Mouse (Mus musculus): Measurements from ENCODE around the gene Ugt3a1. TPM values are rescaled to one million over a fixed set of nuclear protein-coding genes. Genes with fewer than 3 reads are reported as not detected.

Ugt3a1 gene
- polyA plus RNA-seq, 2 experiments: not detected

DNA sequence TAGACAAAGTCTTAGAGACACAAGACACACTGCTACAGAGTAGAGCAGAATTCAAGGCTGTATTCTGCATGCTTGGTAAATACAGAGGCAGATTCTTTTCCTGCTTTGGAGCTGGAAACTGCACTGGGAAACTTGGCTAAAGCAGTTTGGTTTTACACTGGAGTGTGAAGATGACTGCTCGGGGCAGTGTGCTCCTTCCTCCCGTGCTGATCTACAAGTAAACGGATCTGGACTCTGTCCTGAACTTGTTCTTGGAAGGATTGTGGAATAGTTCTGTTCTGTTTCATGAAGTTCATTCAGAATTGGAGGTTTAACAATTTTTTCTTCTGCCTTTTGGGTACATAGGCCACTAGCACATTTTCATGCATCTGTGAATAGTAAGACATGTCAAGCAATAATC is 2.3 kb downstream of the Ugt3a1 start:
- no peak for DNase-seq (ENCODE audit: low spot score)
- TF ChIP-seq POLR2A (IDR thresholded peaks at IDR 0.05; ENCODE audit: borderline replicate concordance, extremely low read depth, insufficient read depth, insufficient read length): no peak
- 75% methylated on average over 3 of the region's 3 CpGs for WGBS

DNA sequence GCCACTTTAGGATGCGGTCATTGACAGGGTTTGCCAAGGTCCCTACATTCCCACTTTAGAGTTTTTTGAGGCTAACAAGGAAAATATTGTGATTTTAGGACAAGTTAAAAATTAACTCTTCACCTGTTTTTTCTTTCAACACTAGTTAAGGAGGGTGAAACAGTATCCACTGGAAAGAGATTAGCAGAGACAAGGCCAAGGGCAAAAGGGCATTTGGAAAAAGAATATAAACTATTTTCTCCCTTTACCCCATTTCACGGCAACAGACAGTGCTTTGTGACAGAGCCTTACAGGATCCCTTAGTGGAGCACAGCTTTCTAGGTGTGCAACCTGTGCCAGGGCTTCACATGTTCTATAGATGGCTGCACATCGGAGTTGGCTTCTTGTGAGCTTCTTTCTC is 2.9 kb downstream of the Ugt3a1 start:
- 89% methylated on average over 3 of the region's 3 CpGs for WGBS

More for the DNA sequence above, 2.3 kb downstream of the Ugt3a1 start:
- Histone ChIP-seq H3K27ac (replicated peaks; ENCODE audit: low read depth, low read length) (no peak overlapping the region), H3K4me2 (replicated peaks; ENCODE audit: low read depth, low read length, severe bottlenecking) (no peak overlapping the region), H3K4me1 (ENCODE audit: control insufficient read depth, insufficient read depth, low read length) (no peaks in the 10 kb centered on the region), H3K4me3 (replicated peaks; ENCODE audit: low read length) (no peak overlapping the region), H3K27me3 (ENCODE audit: control insufficient read depth, insufficient read depth, low read length) (no peaks in the 10 kb centered on the region), H3K9me3 (ENCODE audit: control insufficient read depth, low read length) (no peaks in the 10 kb centered on the region), H3K9ac (ENCODE audit: low read depth, low read length, severe bottlenecking) (no peak overlapping the region), H3K36me3 (ENCODE audit: control insufficient read depth, insufficient read depth, low read length) (no peaks in the 10 kb centered on the region)
- ATAC-seq (ENCODE audit: low FRiP score, low read depth): no peak

DNA sequence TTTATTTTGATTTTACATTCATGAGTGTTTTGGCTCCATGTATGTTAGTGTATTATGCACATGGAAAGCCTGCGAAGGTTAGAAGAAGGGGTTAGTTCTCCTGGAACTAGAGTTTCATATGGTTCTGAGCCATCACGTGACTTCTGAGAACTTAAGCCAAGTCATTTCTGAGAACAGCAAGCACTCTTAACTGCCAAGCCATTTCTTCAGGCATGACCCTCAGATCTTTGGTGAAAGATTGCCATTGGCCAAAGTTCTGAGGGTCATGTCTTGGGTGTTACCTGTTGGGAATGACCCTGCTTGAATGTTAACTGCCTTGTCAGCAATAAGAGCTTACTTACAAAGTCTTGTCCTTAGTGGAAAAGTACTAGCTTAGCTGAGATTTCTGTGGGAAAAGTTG is 6.5 kb downstream of the Ugt3a1 start:
- DNase-seq (ENCODE audit: low spot score): no peak
- TF ChIP-seq POLR2A (IDR thresholded peaks at IDR 0.05; ENCODE audit: borderline replicate concordance, extremely low read depth, insufficient read depth, insufficient read length): no peak
- H3K27ac ChIP-seq (replicated peaks; ENCODE audit: low read depth, low read length): no peak overlapping the region
- no peak overlapping the region for H3K4me3 ChIP-seq (replicated peaks; ENCODE audit: low read length)
- no peak overlapping the region for H3K9ac ChIP-seq (ENCODE audit: low read depth, low read length, severe bottlenecking)
- ATAC-seq (ENCODE audit: low FRiP score, low read depth): no peak
- no peaks in the 10 kb centered on the region for H3K9me3 ChIP-seq (ENCODE audit: control insufficient read depth, low read length)
- 84% methylated on average over 2 of the region's 2 CpGs for WGBS
- no peaks in the 10 kb centered on the region for H3K4me1 ChIP-seq (ENCODE audit: control insufficient read depth, insufficient read depth, low read length)
- H3K4me2 ChIP-seq (replicated peaks; ENCODE audit: low read depth, low read length, severe bottlenecking): no peak overlapping the region
- H3K27me3 ChIP-seq (ENCODE audit: control insufficient read depth, insufficient read depth, low read length): no peaks in the 10 kb centered on the region
- no peaks in the 10 kb centered on the region for H3K36me3 ChIP-seq (ENCODE audit: control insufficient read depth, insufficient read depth, low read length)

More for the DNA sequence above, 2.9 kb downstream of the Ugt3a1 start:
- Histone ChIP-seq H3K27me3 (ENCODE audit: control insufficient read depth, insufficient read depth, low read length) (no peaks in the 10 kb centered on the region), H3K9ac (ENCODE audit: low read depth, low read length, severe bottlenecking) (no peak overlapping the region), H3K4me3 (replicated peaks; ENCODE audit: low read length) (no peak overlapping the region), H3K27ac (replicated peaks; ENCODE audit: low read depth, low read length) (no peak overlapping the region), H3K4me2 (replicated peaks; ENCODE audit: low read depth, low read length, severe bottlenecking) (no peak overlapping the region), H3K36me3 (ENCODE audit: control insufficient read depth, insufficient read depth, low read length) (no peaks in the 10 kb centered on the region), H3K4me1 (ENCODE audit: control insufficient read depth, insufficient read depth, low read length) (no peaks in the 10 kb centered on the region), H3K9me3 (ENCODE audit: control insufficient read depth, low read length) (no peaks in the 10 kb centered on the region)
- ATAC-seq (ENCODE audit: low FRiP score, low read depth): no peak
- no peak for TF ChIP-seq POLR2A (IDR thresholded peaks at IDR 0.05; ENCODE audit: borderline replicate concordance, extremely low read depth, insufficient read depth, insufficient read length)
- no peak for DNase-seq (ENCODE audit: low spot score)

DNA sequence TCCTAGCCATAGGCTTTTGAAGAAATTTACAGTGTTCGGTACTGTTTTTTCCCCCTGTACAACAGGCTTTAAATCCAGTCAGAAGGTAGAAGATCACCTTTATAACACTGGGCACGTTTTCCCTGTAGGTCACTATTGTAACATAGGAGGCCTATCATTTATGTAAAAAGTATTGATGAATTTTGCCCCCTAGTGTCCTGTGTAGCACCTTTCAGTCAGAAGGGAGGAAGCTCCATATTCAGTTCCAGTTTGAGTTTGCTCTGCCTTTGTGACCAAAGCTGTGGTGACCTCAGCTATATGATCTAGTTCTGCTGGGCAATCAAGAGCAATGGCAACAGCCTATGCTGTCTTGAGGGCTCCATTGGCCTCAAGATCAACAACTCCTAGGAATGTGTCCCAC is 13.0 kb downstream of the Ugt3a1 start:
- H3K9me3 ChIP-seq (ENCODE audit: control insufficient read depth, low read length): no peaks in the 10 kb centered on the region
- H3K4me3 ChIP-seq (replicated peaks; ENCODE audit: low read length): no peak overlapping the region
- no peak overlapping the region for H3K27ac ChIP-seq (replicated peaks; ENCODE audit: low read depth, low read length)
- ATAC-seq (ENCODE audit: low FRiP score, low read depth) (no peak), DNase-seq (ENCODE audit: low spot score) (no peak)
- no peaks in the 10 kb centered on the region for H3K27me3 ChIP-seq (ENCODE audit: control insufficient read depth, insufficient read depth, low read length)
- H3K9ac ChIP-seq (ENCODE audit: low read depth, low read length, severe bottlenecking): no peak overlapping the region
- TF ChIP-seq POLR2A (IDR thresholded peaks at IDR 0.05; ENCODE audit: borderline replicate concordance, extremely low read depth, insufficient read depth, insufficient read length): no peak
- no peaks in the 10 kb centered on the region for H3K36me3 ChIP-seq (ENCODE audit: control insufficient read depth, insufficient read depth, low read length)
- H3K4me1 ChIP-seq (ENCODE audit: control insufficient read depth, insufficient read depth, low read length): no peaks in the 10 kb centered on the region
- WGBS: 65% methylated on average over 2 of the region's 2 CpGs
- H3K4me2 ChIP-seq (replicated peaks; ENCODE audit: low read depth, low read length, severe bottlenecking): no peak overlapping the region

DNA sequence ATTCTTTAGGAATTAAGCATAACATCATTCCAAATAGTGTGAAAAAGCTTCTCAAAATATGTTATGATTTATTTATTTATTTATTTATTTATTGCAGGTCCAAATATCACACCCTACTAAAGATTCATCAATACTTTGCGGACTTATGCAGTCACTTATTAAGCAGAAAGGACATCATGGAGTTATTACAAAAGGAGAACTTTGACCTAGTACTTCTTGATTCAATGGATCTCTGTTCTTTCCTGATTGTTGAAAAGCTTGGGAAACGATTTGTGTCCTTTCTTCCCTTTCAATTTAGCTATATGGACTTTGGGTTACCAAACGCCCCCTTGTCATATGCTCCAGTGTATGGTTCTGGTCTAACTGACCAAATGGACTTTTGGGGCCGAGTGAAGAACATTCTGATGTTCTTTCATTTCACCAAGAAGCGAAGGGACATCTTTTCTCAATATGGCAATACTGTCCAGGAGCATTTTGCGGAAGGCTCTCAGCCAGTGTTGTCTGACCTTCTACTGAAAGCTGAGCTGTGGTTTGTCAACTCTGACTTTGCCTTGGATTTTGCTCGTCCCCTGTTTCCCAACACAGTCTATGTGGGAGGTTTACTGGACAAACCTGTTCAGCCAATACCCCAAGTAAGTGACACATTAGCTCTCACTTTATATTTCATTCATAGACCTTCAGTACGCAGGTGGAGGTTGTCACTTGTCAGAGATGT is 29.4 kb downstream of the Ugt3a1 start:
- no peak for ATAC-seq (ENCODE audit: low FRiP score, low read depth)
- WGBS: 77% methylated on average over 8 of the region's 8 CpGs

More for the DNA sequence above, 29.4 kb downstream of the Ugt3a1 start:
- no peak for DNase-seq (ENCODE audit: low spot score)
- H3K27ac ChIP-seq (replicated peaks; ENCODE audit: low read depth, low read length): no peak overlapping the region
- H3K36me3 ChIP-seq (ENCODE audit: control insufficient read depth, insufficient read depth, low read length): no peaks in the 10 kb centered on the region
- no peak for TF ChIP-seq POLR2A (IDR thresholded peaks at IDR 0.05; ENCODE audit: borderline replicate concordance, extremely low read depth, insufficient read depth, insufficient read length)
- H3K27me3 ChIP-seq (ENCODE audit: control insufficient read depth, insufficient read depth, low read length): no peaks in the 10 kb centered on the region
- no peaks in the 10 kb centered on the region for H3K9me3 ChIP-seq (ENCODE audit: control insufficient read depth, low read length)
- no peak overlapping the region for H3K9ac ChIP-seq (ENCODE audit: low read depth, low read length, severe bottlenecking)
- no peak overlapping the region for H3K4me3 ChIP-seq (replicated peaks; ENCODE audit: low read length)
- no peak overlapping the region for H3K4me2 ChIP-seq (replicated peaks; ENCODE audit: low read depth, low read length, severe bottlenecking)
- no peaks in the 10 kb centered on the region for H3K4me1 ChIP-seq (ENCODE audit: control insufficient read depth, insufficient read depth, low read length)

Data from limb, embryonic 14.5 days (tissue).